Mouse (Mus musculus): Measurements from ENCODE around the gene Klk4. TPM values are rescaled to one million over a fixed set of nuclear protein-coding genes. Genes with fewer than 3 reads are reported as not detected.

Gene Klk4
- polyA plus RNA-seq, 1 experiment from 2014 or later: not detected

DNA sequence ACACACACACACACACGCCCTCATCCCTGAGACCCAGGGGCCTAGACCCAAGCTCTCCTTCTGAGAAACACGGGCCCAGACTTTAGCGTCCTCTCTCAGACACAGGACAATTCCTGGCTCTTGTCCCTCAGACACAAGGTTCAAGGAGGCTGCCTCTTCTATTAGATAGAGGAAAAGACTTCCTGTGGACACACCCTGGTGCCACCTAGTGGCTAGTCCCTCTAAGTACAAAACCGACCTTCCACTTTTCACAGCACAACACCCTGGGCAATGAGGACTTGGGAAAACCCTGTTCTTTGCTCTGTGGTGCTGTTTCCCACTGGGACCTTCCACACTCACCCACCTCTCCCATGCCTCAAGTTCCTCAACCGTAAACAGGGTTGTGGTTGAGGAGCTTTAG is 45.0 kb downstream of the Klk4 start:
- H3K27me3 ChIP-seq (ENCODE audit: control insufficient read depth, insufficient read depth, low read length): no peaks in the 10 kb centered on the region
- H3K4me1 ChIP-seq (ENCODE audit: control insufficient read depth, insufficient read depth, low read length): no peaks in the 10 kb centered on the region
- DNase-seq (ENCODE audit: low spot score) (peak; percentile 24), ATAC-seq (ENCODE audit: insufficient read depth, low FRiP score, low TSS enrichment) (no peak)
- H3K36me3 ChIP-seq (ENCODE audit: control insufficient read depth, insufficient read depth, low read length): no peaks in the 10 kb centered on the region
- H3K4me2 ChIP-seq (ENCODE audit: low read depth): no peak overlapping the region
- no peak overlapping the region for H3K9ac ChIP-seq (ENCODE audit: low read length)
- H3K4me3 ChIP-seq (ENCODE audit: low read depth, low read length): no peak overlapping the region
- 69% methylated on average over 5 of the region's 5 CpGs for WGBS
- H3K27ac ChIP-seq (ENCODE audit: low read depth, low read length): no peak overlapping the region
- no peaks in the 10 kb centered on the region; the same call in 1 of the 2 replicates for H3K9me3 ChIP-seq (ENCODE audit: control insufficient read depth, low read length)

GRCm38 (mm10) chr7:43928521-43928920 is 47.6 kb downstream of the Klk4 start:
- DNase-seq (ENCODE audit: low spot score) (peak; percentile 28), ATAC-seq (ENCODE audit: insufficient read depth, low FRiP score, low TSS enrichment) (no peak)
- Histone ChIP-seq H3K4me3 (ENCODE audit: low read depth, low read length) (no peak overlapping the region), H3K27me3 (ENCODE audit: control insufficient read depth, insufficient read depth, low read length) (no peaks in the 10 kb centered on the region), H3K9ac (ENCODE audit: low read length) (no peak overlapping the region), H3K27ac (ENCODE audit: low read depth, low read length) (no peak overlapping the region), H3K9me3 (ENCODE audit: control insufficient read depth, low read length) (no peaks in the 10 kb centered on the region; the same call in 1 of the 2 replicates), H3K4me1 (ENCODE audit: control insufficient read depth, insufficient read depth, low read length) (no peaks in the 10 kb centered on the region), H3K36me3 (ENCODE audit: control insufficient read depth, insufficient read depth, low read length) (no peaks in the 10 kb centered on the region), H3K4me2 (ENCODE audit: low read depth) (no peak overlapping the region)
- WGBS: 40% methylated on average over 4 of the region's 4 CpGs

DNA sequence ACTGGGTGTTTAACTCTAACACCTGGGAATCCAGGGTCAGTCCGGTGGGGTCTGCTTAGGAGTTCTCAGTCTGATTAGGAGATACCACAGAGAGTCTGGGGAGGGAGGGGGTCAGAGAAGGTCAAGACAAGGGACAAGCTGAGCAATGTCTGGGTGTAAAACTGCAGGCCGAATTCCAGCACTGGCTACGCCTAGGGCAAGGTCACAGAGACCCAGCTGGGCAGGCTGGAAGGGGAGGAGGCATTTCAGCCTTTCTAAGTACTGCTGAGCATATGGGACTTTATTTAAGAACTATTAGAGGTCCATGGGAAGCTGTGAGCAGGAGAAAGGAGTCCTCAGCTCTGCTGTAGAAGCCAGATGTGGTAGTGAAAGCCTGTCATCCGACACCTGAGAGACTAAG is 51.4 kb downstream of the Klk4 start:
- Histone ChIP-seq H3K27ac (ENCODE audit: low read depth, low read length) (no peak overlapping the region), H3K9me3 (ENCODE audit: control insufficient read depth, low read length) (no peaks in the 10 kb centered on the region; the same call in 1 of the 2 replicates), H3K4me3 (ENCODE audit: low read depth, low read length) (no peak overlapping the region), H3K36me3 (ENCODE audit: control insufficient read depth, insufficient read depth, low read length) (no peaks in the 10 kb centered on the region), H3K27me3 (ENCODE audit: control insufficient read depth, insufficient read depth, low read length) (no peaks in the 10 kb centered on the region), H3K4me2 (ENCODE audit: low read depth) (no peak overlapping the region), H3K4me1 (ENCODE audit: control insufficient read depth, insufficient read depth, low read length) (no peaks in the 10 kb centered on the region), H3K9ac (ENCODE audit: low read length) (no peak overlapping the region)
- WGBS: 59% methylated on average over 4 of the region's 4 CpGs
- DNase-seq (ENCODE audit: low spot score) (no peak), ATAC-seq (ENCODE audit: insufficient read depth, low FRiP score, low TSS enrichment) (no peak)

GRCm38 (mm10) chr7:43933440-43933839 is 52.5 kb downstream of the Klk4 start, which contains the start of gene Klk15:
Gene Klk15, plus strand, starts transcription at chr7:43933740.
- 90% methylated on average over 3 of the region's 3 CpGs for WGBS
- no peaks in the 10 kb centered on the region; the same call in 1 of the 2 replicates for H3K9me3 ChIP-seq (ENCODE audit: control insufficient read depth, low read length)

DNA sequence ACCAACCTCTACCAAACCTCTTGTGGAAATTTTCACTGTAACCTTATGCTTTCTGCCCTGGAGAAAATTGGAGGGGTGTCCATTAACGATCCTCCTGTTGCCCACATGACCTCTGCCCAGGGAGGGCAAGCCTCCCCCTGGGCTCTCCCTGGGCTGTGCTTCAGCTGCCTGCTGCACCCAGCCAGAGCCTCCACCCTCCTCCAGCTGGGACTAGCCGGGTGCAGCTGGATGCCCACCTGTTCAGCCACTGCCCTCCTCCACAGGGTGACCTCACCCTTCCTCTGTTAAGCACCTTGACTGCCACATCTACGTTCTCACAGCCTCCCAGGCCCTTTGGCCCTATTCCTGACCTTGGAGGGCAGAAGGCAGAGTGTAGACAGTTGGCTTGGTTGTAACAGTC is 53.8 kb downstream of the Klk4 start:
- H3K4me1 ChIP-seq (ENCODE audit: control insufficient read depth, insufficient read depth, low read length): no peaks in the 10 kb centered on the region
- no peak overlapping the region for H3K9ac ChIP-seq (ENCODE audit: low read length)
- H3K4me3 ChIP-seq (ENCODE audit: low read depth, low read length): no peak overlapping the region
- no peaks in the 10 kb centered on the region; the same call in 1 of the 2 replicates for H3K9me3 ChIP-seq (ENCODE audit: control insufficient read depth, low read length)
- ATAC-seq (ENCODE audit: insufficient read depth, low FRiP score, low TSS enrichment): no peak
- no peak overlapping the region for H3K4me2 ChIP-seq (ENCODE audit: low read depth)
- no peak for DNase-seq (ENCODE audit: low spot score)
- H3K27ac ChIP-seq (ENCODE audit: low read depth, low read length): no peak overlapping the region
- H3K27me3 ChIP-seq (ENCODE audit: control insufficient read depth, insufficient read depth, low read length): no peaks in the 10 kb centered on the region
- H3K36me3 ChIP-seq (ENCODE audit: control insufficient read depth, insufficient read depth, low read length): no peaks in the 10 kb centered on the region
- 86% methylated on average over 3 of the region's 3 CpGs for WGBS

More at GRCm38 (mm10) chr7:43933440-43933839, 52.5 kb downstream of the Klk4 start, which contains the start of gene Klk15:
- DNase-seq (ENCODE audit: low spot score): no peak
- Histone ChIP-seq H3K36me3 (ENCODE audit: control insufficient read depth, insufficient read depth, low read length) (no peaks in the 10 kb centered on the region), H3K9ac (ENCODE audit: low read length) (no peak within 1 kb of the TSS), H3K4me3 (ENCODE audit: low read depth, low read length) (no peak within 1 kb of the TSS), H3K4me2 (ENCODE audit: low read depth) (no peak within 1 kb of the TSS), H3K27ac (ENCODE audit: low read depth, low read length) (no peak within 1 kb of the TSS), H3K4me1 (ENCODE audit: control insufficient read depth, insufficient read depth, low read length) (no peaks in the 10 kb centered on the region), H3K27me3 (ENCODE audit: control insufficient read depth, insufficient read depth, low read length) (no peaks in the 10 kb centered on the region)
- no peak for ATAC-seq (ENCODE audit: insufficient read depth, low FRiP score, low TSS enrichment)

Other genes with a start within 250 kb of the Klk4 start
- not detected in 2 replicates for gene Ceacam18, start 246.5 kb upstream of the Klk4 start, polyA plus RNA-seq (2014; fragmentation: Nextera tagmentation; extraction: Ambion mirVana)
- 0.34 TPM in 1 of 2 replicates, not detected in the other for gene Siglece, start 221.0 kb upstream of the Klk4 start, polyA plus RNA-seq (2014; fragmentation: Nextera tagmentation; extraction: Ambion mirVana)
- 11.0 and 11.6 TPM in 2 replicates for gene Ctu1, start 209.1 kb upstream of the Klk4 start, polyA plus RNA-seq (2014; fragmentation: Nextera tagmentation; extraction: Ambion mirVana)
- not detected in 2 replicates for gene Klk14, start 190.7 kb upstream of the Klk4 start, polyA plus RNA-seq (2014; fragmentation: Nextera tagmentation; extraction: Ambion mirVana)
- gene Klk13, start 168.6 kb upstream of the Klk4 start, polyA plus RNA-seq (2014; fragmentation: Nextera tagmentation; extraction: Ambion mirVana): 0.39 TPM in 1 of 2 replicates, not detected in the other
- gene Klk12, start 112.3 kb upstream of the Klk4 start, polyA plus RNA-seq (2014; fragmentation: Nextera tagmentation; extraction: Ambion mirVana): not detected in 2 replicates
- gene Klk11, start 106.6 kb upstream of the Klk4 start, polyA plus RNA-seq (2014; fragmentation: Nextera tagmentation; extraction: Ambion mirVana): not detected in 2 replicates
- gene Klk10, start 100.1 kb upstream of the Klk4 start, polyA plus RNA-seq (2014; fragmentation: Nextera tagmentation; extraction: Ambion mirVana): not detected in 2 replicates
- not detected in 2 replicates for gene Klk9, start 89.3 kb upstream of the Klk4 start, polyA plus RNA-seq (2014; fragmentation: Nextera tagmentation; extraction: Ambion mirVana)
- 8.6 and 9.4 TPM in 2 replicates for gene Klk8, start 83.6 kb upstream of the Klk4 start, polyA plus RNA-seq (2014; fragmentation: Nextera tagmentation; extraction: Ambion mirVana)
- not detected in 2 replicates for gene Klk7, start 69.9 kb upstream of the Klk4 start, polyA plus RNA-seq (2014; fragmentation: Nextera tagmentation; extraction: Ambion mirVana)
- not detected in 2 replicates for gene Klk6, start 56.7 kb upstream of the Klk4 start, polyA plus RNA-seq (2014; fragmentation: Nextera tagmentation; extraction: Ambion mirVana)
- not detected in 2 replicates for gene Klk5, start 39.2 kb upstream of the Klk4 start, polyA plus RNA-seq (2014; fragmentation: Nextera tagmentation; extraction: Ambion mirVana)
- gene Klk15, start 52.6 kb downstream of the Klk4 start, polyA plus RNA-seq (2014; fragmentation: Nextera tagmentation; extraction: Ambion mirVana): not detected in 2 replicates
- not detected in 2 replicates for gene Klk1b8, start 69.5 kb downstream of the Klk4 start, polyA plus RNA-seq (2014; fragmentation: Nextera tagmentation; extraction: Ambion mirVana)
- gene Klk1b1, start 85.6 kb downstream of the Klk4 start, polyA plus RNA-seq (2014; fragmentation: Nextera tagmentation; extraction: Ambion mirVana): not detected in 2 replicates
- not detected in 2 replicates for gene Klk1b9, start 94.9 kb downstream of the Klk4 start, polyA plus RNA-seq (2014; fragmentation: Nextera tagmentation; extraction: Ambion mirVana)
- gene Klk1b11, start 114.7 kb downstream of the Klk4 start, polyA plus RNA-seq (2014; fragmentation: Nextera tagmentation; extraction: Ambion mirVana): not detected in 2 replicates
- gene Klk1b26, start 131.0 kb downstream of the Klk4 start, polyA plus RNA-seq (2014; fragmentation: Nextera tagmentation; extraction: Ambion mirVana): not detected in 2 replicates
- not detected in 2 replicates for gene Klk1b27, start 171.1 kb downstream of the Klk4 start, polyA plus RNA-seq (2014; fragmentation: Nextera tagmentation; extraction: Ambion mirVana)
- gene Klk1b21, start 221.2 kb downstream of the Klk4 start, polyA plus RNA-seq (2014; fragmentation: Nextera tagmentation; extraction: Ambion mirVana): not detected in 2 replicates
- not detected in 2 replicates for gene Klk1b22, start 231.5 kb downstream of the Klk4 start, polyA plus RNA-seq (2014; fragmentation: Nextera tagmentation; extraction: Ambion mirVana)

Data from neural tube, embryonic 11.5 days (tissue).